Mouse (Mus musculus) cerebellum, postnatal 14 days (tissue): ENCODE data around the gene Klf11.
A peak's percentile ranks its signal among the peaks of the same experiment; 100 is the strongest.
"Not testable (repeated sequence)": the region's sequence is repeated elsewhere in the genome, so short reads cannot be mapped to it uniquely, and the experiment has no call there.

ENCODE experiments used
- DNase-seq, 2 experiments: peaks; one replicate each; pipeline ENCODE4 v3.0.0; 2021; ENCODE audit warnings: mixed read lengths in 2 of 2

Klf11 gene

DNA sequence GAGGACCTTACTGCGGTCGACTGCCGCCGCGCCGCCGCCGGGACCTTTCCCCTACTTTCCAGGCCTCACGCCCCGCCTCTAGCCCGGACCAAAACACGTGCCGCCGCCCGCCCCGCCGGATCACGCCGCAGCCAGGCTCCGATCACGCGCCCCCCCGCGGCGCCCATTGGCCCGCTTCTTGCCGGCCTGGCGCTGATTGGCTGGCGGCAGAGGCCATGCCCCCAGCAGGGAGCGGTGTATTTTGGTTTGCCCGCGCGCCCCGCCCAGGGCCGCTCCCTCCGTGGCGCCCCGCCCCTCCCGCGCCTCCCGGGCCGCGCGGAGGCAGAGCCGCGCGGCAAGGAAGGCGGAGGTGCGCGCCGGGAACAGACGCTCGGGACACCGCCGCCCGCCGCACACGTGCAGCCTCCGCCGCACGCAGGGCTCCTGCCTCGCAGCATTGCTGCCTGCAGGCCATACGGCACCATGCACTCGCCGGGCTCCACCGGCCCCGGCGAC lies at the start of gene Klf11:
TSS of gene Klf11 (plus strand) at position 212 of the 495 bp plus-strand sequence.
- peak; percentile 98 for DNase-seq

DNA sequence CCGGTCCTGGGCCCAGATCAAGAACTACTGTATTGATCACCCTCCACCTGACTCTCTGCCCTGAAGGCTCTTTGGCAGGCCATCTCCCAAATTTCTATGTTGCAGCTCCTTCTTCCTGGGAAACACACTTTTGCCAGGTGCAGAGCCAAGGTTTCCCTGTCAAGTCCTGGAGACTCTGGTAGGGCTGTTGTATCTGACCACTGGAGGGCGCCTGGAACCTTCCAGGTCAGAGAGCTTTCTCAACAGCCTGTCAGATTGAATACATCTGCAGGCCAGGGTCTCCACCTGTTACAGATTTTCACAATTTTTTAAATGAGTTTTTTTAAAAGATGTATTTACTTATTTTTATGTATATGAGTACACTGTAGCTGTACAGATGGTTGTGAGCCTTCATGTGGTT lies 47.8 kb upstream of the Klf11 start:
- peak; percentile 85 to 91 for DNase-seq

GRCm38 (mm10) chr12:24606166-24606565 lies 44.9 kb upstream of the Klf11 start:
- DNase-seq, result no peak

DNA sequence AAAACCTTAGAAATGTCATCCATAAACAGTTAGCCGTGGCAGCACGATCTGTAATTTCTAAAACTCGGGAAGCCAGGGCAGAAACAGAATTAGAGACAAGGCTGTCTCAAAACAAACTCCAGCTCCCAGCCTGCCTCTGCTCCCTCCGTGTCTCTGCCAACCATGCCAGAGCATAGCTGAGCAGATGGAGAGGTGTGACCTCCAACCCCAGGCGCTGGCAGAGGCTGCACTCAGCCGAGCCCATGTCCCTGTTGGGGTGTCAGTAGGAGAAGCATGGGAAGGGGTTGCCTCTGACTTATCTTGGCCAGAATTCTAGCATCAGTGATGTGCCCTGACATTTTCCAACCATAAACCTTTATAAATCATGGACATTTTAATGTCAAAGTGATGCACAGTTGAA lies 38.5 kb upstream of the Klf11 start:
- DNase-seq, result peak; percentile 64 to 69

GRCm38 (mm10) chr12:24614452-24615075 lies 36.5 kb upstream of the Klf11 start:
- DNase-seq, result no peak

DNA sequence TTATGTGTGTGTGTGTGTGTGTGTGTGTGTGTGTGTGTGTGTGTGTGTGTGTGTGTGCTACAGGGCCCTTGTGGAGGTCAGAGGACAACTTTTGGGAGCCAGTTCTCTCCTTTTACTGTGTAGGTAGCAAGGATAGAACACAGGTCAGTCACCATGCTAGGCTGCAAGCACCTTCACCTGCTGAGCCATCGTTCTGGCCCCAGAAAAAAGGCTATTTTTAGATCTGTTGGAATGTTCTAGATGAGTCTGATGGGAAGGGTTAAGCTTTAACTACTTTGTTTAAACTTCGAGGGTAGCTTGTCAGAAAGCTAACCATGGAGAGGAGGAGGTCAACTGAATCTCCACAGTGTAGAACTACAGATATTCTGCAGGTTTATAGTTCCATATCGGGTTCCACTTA lies 35.9 kb upstream of the Klf11 start:
- no peak for DNase-seq

- no peak for DNase-seq
Measured at GRCm38 (mm10) chr12:24619436-24619835, 31.6 kb upstream of the Klf11 start.

- no peak for DNase-seq
Measured at GRCm38 (mm10) chr12:24623486-24624251, 27.4 kb upstream of the Klf11 start.

DNA sequence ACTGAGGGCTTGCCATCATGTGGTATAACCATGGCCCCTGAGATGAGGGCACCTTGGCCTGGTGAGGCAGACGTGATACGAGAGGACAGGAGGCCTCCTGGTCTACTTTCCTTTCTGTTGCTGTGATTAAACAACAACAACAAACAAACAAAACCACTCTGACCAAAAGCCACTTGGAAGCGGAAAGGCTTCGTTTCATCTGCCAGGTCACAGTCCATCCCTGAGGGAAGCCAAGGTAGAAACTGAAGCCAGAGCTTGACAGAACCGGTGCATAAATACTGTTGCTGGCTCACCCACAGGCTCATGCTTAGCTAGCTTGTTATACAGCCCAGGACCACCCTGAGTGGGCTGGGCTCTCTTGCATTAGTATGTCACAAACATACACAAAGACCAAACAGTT lies 24.7 kb upstream of the Klf11 start:
- no peak for DNase-seq

DNA sequence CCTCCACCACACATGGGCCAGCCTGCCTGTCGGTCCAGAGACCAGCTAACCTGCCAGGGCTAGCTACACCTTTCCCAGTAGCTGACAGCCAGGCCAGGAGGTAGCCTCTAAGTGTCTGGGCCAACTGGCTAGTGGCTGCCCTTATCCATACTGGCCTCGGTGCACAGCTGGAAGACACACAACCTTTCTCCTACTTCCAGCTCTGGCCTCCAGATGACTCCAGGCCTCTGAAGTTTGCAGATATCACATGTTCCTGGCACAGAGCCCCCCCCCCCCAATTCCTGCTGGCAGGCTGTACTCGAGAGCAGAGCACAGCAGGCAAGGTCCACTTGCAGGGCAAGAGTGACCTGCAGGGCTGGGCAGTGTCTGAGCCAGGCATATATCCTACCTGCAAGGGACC lies 23.9 kb upstream of the Klf11 start:
- DNase-seq, result no peak

DNA sequence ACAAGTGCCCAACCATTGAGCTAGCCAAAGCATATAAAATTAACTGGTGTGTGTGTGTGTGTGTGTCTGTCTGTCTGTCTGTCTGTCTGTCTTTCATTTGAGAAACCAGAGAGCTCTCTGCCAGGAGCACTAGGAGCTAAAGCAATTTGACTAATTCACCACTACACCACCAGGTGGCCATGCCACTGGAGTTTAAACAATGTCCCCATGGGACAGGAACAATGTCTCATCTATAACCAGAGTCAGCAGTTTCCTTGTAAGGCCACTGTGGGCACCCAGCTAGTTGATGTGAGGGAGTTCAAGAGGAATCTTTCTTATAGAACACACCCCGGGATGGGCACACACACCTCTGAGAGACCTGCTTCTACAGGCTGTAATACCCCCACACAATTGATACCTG lies 20.9 kb upstream of the Klf11 start:
- no peak for DNase-seq

DNA sequence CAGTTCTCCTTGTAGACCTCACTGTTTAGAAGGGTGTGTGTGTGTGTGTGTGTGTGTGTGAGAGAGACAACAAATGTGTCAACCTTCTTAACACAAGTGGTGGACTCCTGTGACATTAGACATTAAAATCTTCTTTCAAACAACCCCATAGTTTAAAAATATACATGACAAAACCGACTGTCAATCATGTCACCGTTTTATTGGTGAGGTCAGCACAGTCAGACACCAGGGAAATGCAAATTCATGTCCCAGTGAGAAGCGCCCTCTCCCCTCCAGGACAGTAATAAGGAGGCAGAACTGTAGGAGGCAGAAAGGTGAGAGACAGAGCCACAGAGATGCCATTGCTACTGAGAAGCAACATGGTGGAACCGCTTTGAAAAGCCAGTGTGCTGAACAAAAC lies 18.7 kb upstream of the Klf11 start:
- DNase-seq, result no peak

- no peak for DNase-seq
Measured at GRCm38 (mm10) chr12:24633753-24634191, 17.3 kb upstream of the Klf11 start.

- no peak for DNase-seq
Measured at GRCm38 (mm10) chr12:24634212-24634611, 16.9 kb upstream of the Klf11 start.

- no peak for DNase-seq
Measured at GRCm38 (mm10) chr12:24634648-24635047, 16.4 kb upstream of the Klf11 start.

DNA sequence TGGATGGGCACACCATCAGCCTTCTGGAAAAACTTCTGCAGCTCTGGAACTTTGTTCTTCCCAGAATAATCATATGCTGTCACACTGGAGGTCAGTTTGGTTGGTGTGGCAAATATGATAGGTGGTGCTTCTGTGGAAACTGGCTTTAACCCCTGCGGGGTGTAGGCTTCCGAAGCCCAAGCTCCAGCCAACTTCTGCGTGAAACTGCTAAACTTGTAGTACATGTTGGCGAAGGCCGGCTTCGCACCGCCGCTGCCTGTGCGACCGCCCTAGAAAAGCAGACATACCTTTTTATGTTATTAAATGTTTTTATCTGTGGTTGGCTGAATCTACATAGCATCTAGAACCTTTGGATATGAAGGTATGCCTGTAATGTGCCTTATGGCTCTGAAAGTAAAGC lies 12.3 kb upstream of the Klf11 start:
- DNase-seq, result not testable (repeated sequence)

DNA sequence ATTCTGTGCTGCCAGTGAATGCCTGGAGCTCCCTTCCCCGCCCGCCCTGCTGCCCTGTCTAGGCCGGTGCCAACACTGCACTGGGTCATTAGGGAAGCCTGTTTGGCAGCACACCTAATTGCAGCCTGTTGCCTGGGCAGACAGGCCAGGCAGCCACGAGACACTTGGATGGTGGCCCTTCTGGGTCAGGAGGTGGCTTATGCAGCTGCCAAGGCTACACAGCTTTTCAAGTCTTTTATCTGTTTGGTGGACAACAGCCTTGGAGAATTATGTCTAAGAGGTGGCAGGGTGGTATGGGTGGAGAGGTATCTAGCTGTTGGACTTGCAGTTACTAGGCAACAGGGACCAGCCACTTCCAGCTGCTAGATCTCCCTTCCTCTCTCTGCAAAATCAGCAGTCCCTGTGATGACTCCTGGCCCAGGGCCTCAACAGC lies 8.7 kb upstream of the Klf11 start:
- DNase-seq, result peak; percentile 89 to 95

DNA sequence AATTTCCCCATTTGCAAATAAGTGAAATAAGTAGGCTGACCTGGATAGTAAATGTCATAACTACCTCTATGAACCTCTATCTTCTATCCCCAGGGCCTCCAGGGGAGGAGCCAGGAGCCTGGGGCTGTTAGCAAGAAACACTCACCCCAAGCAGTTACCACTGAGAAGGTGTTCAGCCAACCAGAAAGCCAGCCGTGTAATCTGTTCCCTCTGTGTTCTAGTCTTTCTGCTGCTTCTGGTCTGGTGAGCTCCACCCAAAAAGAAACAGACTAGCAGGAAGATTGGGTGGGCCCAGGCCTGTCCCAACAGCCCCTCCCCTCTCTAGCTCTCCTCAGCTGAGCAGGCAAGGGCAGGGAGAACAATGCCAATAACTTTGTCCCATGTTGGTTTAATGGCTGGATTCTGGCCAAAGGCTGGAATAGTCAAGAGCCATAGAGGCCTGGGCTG lies 6.9 kb upstream of the Klf11 start:
- DNase-seq, result no peak

GRCm38 (mm10) chr12:24645901-24646300 lies 5.2 kb upstream of the Klf11 start:
- no peak for DNase-seq

DNA sequence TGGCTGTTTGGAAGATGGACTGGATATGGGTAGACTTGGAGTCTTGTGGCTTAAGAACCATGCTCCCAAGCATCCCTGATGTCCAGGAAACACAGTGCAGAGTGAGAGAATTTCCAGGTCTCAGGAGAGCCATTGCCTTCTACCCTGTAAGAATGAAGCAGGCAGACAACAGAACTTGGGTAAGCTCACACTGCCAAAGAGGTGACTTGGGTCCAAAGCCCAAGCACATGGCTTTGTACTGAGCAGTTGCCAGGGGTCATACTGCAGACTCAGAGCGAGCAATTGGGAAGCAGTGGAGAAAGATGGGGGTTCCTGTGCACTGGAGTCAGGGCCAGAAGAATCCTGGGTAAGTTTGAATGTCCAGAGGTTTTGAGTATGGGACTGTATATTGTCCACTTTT lies 3.0 kb upstream of the Klf11 start:
- DNase-seq, result no peak

DNA sequence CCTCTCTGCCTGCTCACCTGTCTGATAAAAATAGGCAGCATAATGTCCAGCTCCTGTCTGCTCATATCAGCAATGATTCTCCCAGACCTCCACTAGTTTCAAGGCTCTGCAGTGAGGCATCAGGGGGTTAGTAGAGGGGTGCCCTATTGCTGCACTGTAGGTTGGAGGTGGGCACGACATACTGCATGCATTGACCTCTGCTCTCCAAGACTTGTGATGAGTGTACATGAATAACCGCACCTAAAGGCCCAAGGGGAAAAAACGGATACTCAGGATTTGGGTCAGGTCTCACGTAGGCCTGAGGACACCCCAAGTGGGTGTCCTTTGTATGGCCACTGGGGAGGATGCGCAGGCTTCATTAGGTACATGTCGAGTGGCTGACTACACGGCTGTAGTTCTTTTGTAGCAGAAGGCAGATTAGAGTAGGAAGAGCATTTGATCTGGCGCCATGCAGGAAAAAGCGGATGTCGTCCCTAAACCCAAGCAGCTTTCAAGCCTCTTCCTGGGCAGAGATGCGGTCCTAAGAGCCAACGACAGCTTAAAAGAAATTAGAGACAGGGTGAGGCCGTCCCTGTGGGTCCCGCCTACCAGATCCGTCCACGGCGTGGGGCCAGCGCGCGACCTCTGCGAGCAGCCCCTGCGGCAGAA lies 535 bp upstream of the Klf11 start:
- no peak for DNase-seq

DNA sequence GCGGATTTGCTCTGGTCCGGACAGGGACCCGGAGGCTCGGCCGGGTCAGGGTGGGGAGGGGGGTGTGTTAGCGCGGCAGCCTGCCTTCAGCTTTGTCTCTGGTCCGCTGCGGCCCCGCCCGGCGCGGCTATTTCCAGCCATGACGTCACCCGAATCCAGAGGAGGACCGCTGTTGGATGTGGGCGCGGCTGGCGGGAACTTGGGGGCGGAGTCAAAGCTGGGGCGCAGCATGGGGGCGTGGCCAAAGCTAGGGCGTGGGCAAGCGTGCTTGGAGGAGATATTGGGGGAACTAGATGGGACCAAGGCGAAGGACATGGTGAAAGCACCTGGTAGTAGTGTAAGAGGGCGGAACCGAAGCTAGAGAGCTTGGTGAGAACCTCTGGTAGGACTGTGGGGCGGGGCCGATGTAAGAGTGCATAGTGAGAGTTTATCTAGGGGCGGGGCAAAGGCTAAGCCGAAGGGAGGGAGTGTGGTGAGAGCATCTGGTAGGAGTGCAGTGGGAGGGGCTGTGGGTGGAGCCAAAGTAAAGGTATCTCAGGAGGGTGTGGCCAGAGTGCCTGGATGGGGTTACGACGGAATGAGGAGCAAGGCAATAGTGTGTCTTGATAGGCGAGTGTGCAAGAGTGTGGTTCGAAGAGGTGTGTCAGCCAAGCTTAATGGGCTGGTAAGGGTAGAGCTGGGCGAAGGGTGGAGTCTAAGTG lies 718 bp downstream of the Klf11 start:
- peak; percentile 83 to 90 for DNase-seq
